ENCODE assay signal across 16 mouse cellular contexts in the genomic region with DNA sequence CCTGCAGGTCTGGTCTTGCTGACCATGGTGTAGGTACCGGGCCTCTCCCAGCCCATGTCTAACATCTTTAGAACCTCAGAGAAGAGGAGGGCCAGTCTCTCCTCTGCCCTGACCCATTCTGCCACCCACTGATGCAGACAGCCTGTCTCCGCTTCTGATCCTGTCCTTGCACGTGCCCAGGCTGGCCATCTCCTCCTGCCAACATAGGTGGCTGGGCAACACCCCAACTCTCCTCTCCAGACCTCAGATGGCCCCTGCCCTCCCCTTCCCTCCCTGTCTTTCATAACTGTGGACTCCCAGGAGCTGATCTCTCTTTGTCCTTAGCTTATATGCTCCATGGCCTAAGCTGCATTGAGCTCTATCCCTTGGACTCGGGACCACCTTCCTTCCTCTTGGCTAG. TPM values are rescaled to one million over a fixed set of nuclear protein-coding genes. Genes with fewer than 3 reads are reported as not detected.
DNase-seq lines count a peak whose midpoint lies in the region; ATAC-seq lines count a peak whose summit lies in the region.
"Had no signal": no experiment of that assay in that cellular context is flagged by ENCODE, and none has a peak within 500 bp of the region (broad histone marks: within the 10 kb centered on the region; RNA-seq: fewer than 3 reads in every experiment).

No protein-coding gene starts in this region.

- peak; percentile 65 to 81 for DNase-seq in cerebellum, postnatal 14 days
- no peak for DNase-seq in cerebellum, postnatal 36 days
- no peak for DNase-seq in limb, embryonic 10.5 days (ENCODE audit: low spot score)
- DNase-seq: adrenal gland, adult 2 months; adrenal gland, postnatal 10 days; adrenal gland, postnatal 25 days; cerebellum, adult 11-12 months; cerebellum, adult 2 months; cerebellum, adult 9-10 months; embryo, embryonic 11 days had no signal

- H3K4me3 ChIP-seq in limb, embryonic 15.5 days, result no peak overlapping the region
- H3K4me3 ChIP-seq in limb, embryonic 10.5 days, result no peak overlapping the region
- H3K4me3 ChIP-seq: embryonic facial prominence, embryonic 13.5 days; embryonic facial prominence, embryonic 15.5 days; erythroblast, embryonic 14.5 days had no signal

- ATAC-seq in limb, embryonic 15.5 days (ENCODE audit: insufficient number of reproducible peaks, low FRiP score, low TSS enrichment, low read depth), result no peak
- ATAC-seq: forebrain, embryonic 14.5 days; forebrain, embryonic 16.5 days had no signal

- H3K9me3 ChIP-seq in limb, embryonic 15.5 days, result no peaks in the 10 kb centered on the region
- H3K9me3 ChIP-seq in limb, embryonic 10.5 days (replicated peaks), result no peaks in the 10 kb centered on the region
- H3K9me3 ChIP-seq: embryonic facial prominence, embryonic 13.5 days; embryonic facial prominence, embryonic 15.5 days had no signal

- 81% methylated on average over 4 of the region's 4 CpGs for WGBS in limb, embryonic 15.5 days
- WGBS in limb, embryonic 10.5 days, result 93% methylated on average over 4 of the region's 4 CpGs

- no peaks in the 10 kb centered on the region for H3K36me3 ChIP-seq in limb, embryonic 15.5 days
- H3K36me3 ChIP-seq in limb, embryonic 10.5 days, result no peaks in the 10 kb centered on the region
- H3K36me3 ChIP-seq: embryonic facial prominence, embryonic 13.5 days; embryonic facial prominence, embryonic 15.5 days had no signal

- no peaks in the 10 kb centered on the region for H3K27me3 ChIP-seq in limb, embryonic 15.5 days
- peaks cover 3% of the 10 kb centered on the region; the same call in 1 of the 2 replicates for H3K27me3 ChIP-seq in limb, embryonic 10.5 days (ENCODE audit: low read depth, poor library complexity, severe bottlenecking)
- H3K27me3 ChIP-seq: embryonic facial prominence, embryonic 13.5 days; embryonic facial prominence, embryonic 15.5 days had no signal

- H3K9ac ChIP-seq in limb, embryonic 15.5 days, result no peak overlapping the region
- H3K9ac ChIP-seq: embryonic facial prominence, embryonic 13.5 days; embryonic facial prominence, embryonic 15.5 days had no signal

- no peak overlapping the region for H3K4me2 ChIP-seq in limb, embryonic 15.5 days
- H3K4me2 ChIP-seq: embryonic facial prominence, embryonic 13.5 days; embryonic facial prominence, embryonic 15.5 days had no signal

- H3K27ac ChIP-seq in limb, embryonic 15.5 days, result 0 out of 2 replicates have a peak overlapping the region, but pooled peaks have one; percentile 7
- H3K27ac ChIP-seq in limb, embryonic 10.5 days, result no peak overlapping the region; the same call in 1 of the 2 replicates
- H3K27ac ChIP-seq: embryonic facial prominence, embryonic 13.5 days had no signal

- peaks cover 15% of the 10 kb centered on the region; the same call in 1 of the 2 replicates for H3K4me1 ChIP-seq in limb, embryonic 15.5 days
- H3K4me1 ChIP-seq in limb, embryonic 10.5 days, result peaks cover 6% of the 10 kb centered on the region

RNA-seq across cellular contexts. Expression of gene Trim29, which starts 5.8 kb away (rescaled TPM):
- polyA plus RNA-seq in limb, embryonic 15.5 days (2015; fragmentation: Nextera tagmentation; extraction: Ambion mirVana), result 177 and 186 TPM in 2 replicates
- polyA plus RNA-seq in limb, embryonic 10.5 days (2016; fragmentation: Nextera tagmentation; extraction: Ambion mirVana), result 5.8 and 5.9 TPM in 2 replicates
- polyA plus RNA-seq: erythroblast, embryonic 14.5 days; forebrain, embryonic 14.5 days; forebrain, embryonic 16.5 days had no signal

Comparison
In these comparisons a context has a peak if more than half of its experiments do, and no peak if none do; other contexts are left out.
1. DNase-seq: peak in cerebellum, postnatal 14 days (2 of 2); none in cerebellum, postnatal 36 days (0 of 2) and limb, embryonic 10.5 days (single experiment).
2. RNA of gene Trim29, which starts 5.8 kb away (polyA plus RNA-seq): 177 to 186 TPM in limb, embryonic 15.5 days; 5.8 to 5.9 TPM in limb, embryonic 10.5 days; every median in the first group is over 10 times any median in the second.